Mouse (Mus musculus) thymus, postnatal 0 days (tissue): Measurements from ENCODE around the gene Cdh22. TPM values are rescaled to one million over a fixed set of nuclear protein-coding genes. Genes with fewer than 3 reads are reported as not detected.

Experiments used
- DNase-seq: peaks from one replicate; pipeline ENCODE4 v3.0.0-alpha.2; 2015; ENCODE audit warnings: low spot score
- polyA plus RNA-seq: library from polyadenylated mRNA; unstranded; fragments of >200 nt; fragmentation: Nextera tagmentation; extraction: Ambion mirVana; gene quantifications from 2 replicates; pipeline ENCODE4 v1.2.1, GENCODE M21; 2015

Gene Cdh22
- polyA plus RNA-seq, 1 experiment from 2014 or later, result 0.14 TPM

GRCm38 (mm10) chr2:165250903-165251302 lies 16.2 kb upstream of the Cdh22 start:
- no peak for DNase-seq

- no peak for DNase-seq
These were observed 14.3 kb upstream of the Cdh22 start for GRCm38 (mm10) chr2:165248967-165249366.

- DNase-seq, result no peak
These were observed 11.7 kb upstream of the Cdh22 start for GRCm38 (mm10) chr2:165246349-165246748.

- no peak for DNase-seq
These were observed 8.6 kb upstream of the Cdh22 start for GRCm38 (mm10) chr2:165243122-165243720.

- DNase-seq, result no peak
These were observed 7.9 kb upstream of the Cdh22 start for GRCm38 (mm10) chr2:165242575-165242974.

GRCm38 (mm10) chr2:165241786-165242185 lies 7.1 kb upstream of the Cdh22 start:
- DNase-seq, result no peak

- DNase-seq, result no peak
These were observed 5.7 kb upstream of the Cdh22 start for GRCm38 (mm10) chr2:165240371-165240770.

GRCm38 (mm10) chr2:165239533-165240144 lies 5.0 kb upstream of the Cdh22 start:
- DNase-seq, result no peak

- no peak for DNase-seq
These were observed 3.9 kb upstream of the Cdh22 start for GRCm38 (mm10) chr2:165238416-165239145.

GRCm38 (mm10) chr2:165234291-165234612 lies 401 bp downstream of the Cdh22 start:
- DNase-seq, result no peak

- peak; percentile 26 for DNase-seq
These were observed 962 bp downstream of the Cdh22 start for GRCm38 (mm10) chr2:165233491-165234290.

- no peak for DNase-seq
These were observed 5.6 kb downstream of the Cdh22 start for GRCm38 (mm10) chr2:165229050-165229449.

GRCm38 (mm10) chr2:165223837-165224236 lies 10.8 kb downstream of the Cdh22 start:
- no peak for DNase-seq

GRCm38 (mm10) chr2:165221952-165222351 lies 12.7 kb downstream of the Cdh22 start:
- DNase-seq, result no peak

GRCm38 (mm10) chr2:165220347-165220945 lies 14.2 kb downstream of the Cdh22 start:
- no peak for DNase-seq

- no peak for DNase-seq
These were observed 15.7 kb downstream of the Cdh22 start for GRCm38 (mm10) chr2:165218954-165219353.

- no peak for DNase-seq
These were observed 17.1 kb downstream of the Cdh22 start for GRCm38 (mm10) chr2:165217361-165218149.

- DNase-seq, result no peak
These were observed 19.3 kb downstream of the Cdh22 start for GRCm38 (mm10) chr2:165215103-165215951.

- DNase-seq, result no peak
These were observed 23.1 kb downstream of the Cdh22 start for GRCm38 (mm10) chr2:165211426-165212079.
